Mouse (Mus musculus) lung, postnatal 0 days (tissue): Measurements from ENCODE around the gene Lcn4.
A peak's percentile ranks its signal among the peaks of the same experiment; 100 is the strongest.

Experiments used
- CTCF ChIP-seq: IDR thresholded peaks from 2 replicates; pipeline ENCODE4 v1.5.1; 2016; ENCODE audit warnings: antibody characterized with exemption, mild to moderate bottlenecking
- EP300 ChIP-seq: IDR thresholded peaks from 2 replicates; pipeline ENCODE4 v1.6.1; 2016; ENCODE audit warnings: antibody characterized with exemption, mild to moderate bottlenecking, control low read depth

- TF ChIP-seq CTCF (peak; percentile 17; the same call in 1 of the 2 replicates), EP300 (no peak)
These were observed 32.5 kb downstream of the Lcn4 start for GRCm38 (mm10) chr2:26638572-26638971.
